Mouse (Mus musculus) embryonic facial prominence, embryonic 11.5 days (tissue): Measurements from ENCODE around the gene Zfp90. TPM values are rescaled to one million over a fixed set of nuclear protein-coding genes. Genes with fewer than 3 reads are reported as not detected.

Experiments
- ATAC-seq: fragments of 200-750 bp; cut with Nextera tagmentation; replicated peaks from 2 replicates; pipeline ENCODE4 v1.8.0; 2017; ENCODE audit warnings: low read depth; ENCODE audit not compliant: insufficient number of reproducible peaks, low FRiP score, low TSS enrichment
- DNase-seq: peaks from one replicate; pipeline ENCODE4 v3.0.0-alpha.2; 2015; ENCODE audit warnings: low spot score
- H3K27ac ChIP-seq: fragments of 300-500 bp; sonication (generic); replicated peaks from 2 replicates; pipeline ENCODE4 v1.5.1; 2014; ENCODE audit warnings: mild to moderate bottlenecking, low read depth, low read length, control low read depth
- H3K27me3 ChIP-seq: fragments of 300-500 bp; sonication (generic); 2 replicates; pipeline ENCODE4 v1.6.1; 2014; ENCODE audit warnings: mild to moderate bottlenecking, low read length, moderate library complexity, mixed read lengths; ENCODE audit not compliant: control insufficient read depth, insufficient read depth
- H3K36me3 ChIP-seq: fragments of 300-500 bp; sonication (generic); replicated peaks from 2 replicates; pipeline ENCODE4 v1.6.1; 2014; ENCODE audit warnings: low read depth, mild to moderate bottlenecking, low read length, moderate library complexity, mixed read lengths; ENCODE audit not compliant: control insufficient read depth, insufficient read depth
- H3K4me1 ChIP-seq: fragments of 300-500 bp; sonication (generic); 2 replicates; pipeline ENCODE4 v1.6.1; 2014; ENCODE audit warnings: low read length, mixed read lengths; ENCODE audit not compliant: control insufficient read depth, insufficient read depth
- H3K4me2 ChIP-seq: fragments of 300-500 bp; sonication (generic); 2 replicates; pipeline ENCODE4 v1.6.1; 2014; ENCODE audit warnings: low read depth, mild to moderate bottlenecking, control low read depth, low read length, moderate library complexity
- H3K4me3 ChIP-seq: fragments of 300-500 bp; sonication (generic); 2 replicates; pipeline ENCODE4 v1.5.1; 2014; ENCODE audit warnings: low read depth, low read length, control low read depth
- H3K9ac ChIP-seq: fragments of 300-500 bp; sonication (generic); replicated peaks from 2 replicates; pipeline ENCODE4 v1.6.1; 2014; ENCODE audit warnings: mild to moderate bottlenecking, control low read depth, low read length
- H3K9me3 ChIP-seq: fragments of 300-500 bp; sonication (generic); replicated peaks from 2 replicates; pipeline ENCODE4 v1.6.1; 2016; ENCODE audit warnings: mild to moderate bottlenecking, low read length, inconsistent platforms, mixed read lengths; ENCODE audit not compliant: control insufficient read depth
- WGBS: fragments of 180-500 bp; shearing (Covaris S2); extraction: QIAGEN DNeasy Blood & Tissue Kit; methylation state at CpG from one replicate; pipeline ENCODE4 v1.1.7; 2014; 5-methylcytosine and 5-hydroxymethylcytosine counted together
- polyA plus RNA-seq: library from polyadenylated mRNA; unstranded; fragments of >200 nt; fragmentation: Nextera tagmentation; extraction: Ambion mirVana; gene quantifications from 2 replicates; pipeline ENCODE4 v1.2.1, GENCODE M21; 2014

Zfp90 gene
- polyA plus RNA-seq, result 33.5 and 34.8 TPM in 2 replicates

DNA sequence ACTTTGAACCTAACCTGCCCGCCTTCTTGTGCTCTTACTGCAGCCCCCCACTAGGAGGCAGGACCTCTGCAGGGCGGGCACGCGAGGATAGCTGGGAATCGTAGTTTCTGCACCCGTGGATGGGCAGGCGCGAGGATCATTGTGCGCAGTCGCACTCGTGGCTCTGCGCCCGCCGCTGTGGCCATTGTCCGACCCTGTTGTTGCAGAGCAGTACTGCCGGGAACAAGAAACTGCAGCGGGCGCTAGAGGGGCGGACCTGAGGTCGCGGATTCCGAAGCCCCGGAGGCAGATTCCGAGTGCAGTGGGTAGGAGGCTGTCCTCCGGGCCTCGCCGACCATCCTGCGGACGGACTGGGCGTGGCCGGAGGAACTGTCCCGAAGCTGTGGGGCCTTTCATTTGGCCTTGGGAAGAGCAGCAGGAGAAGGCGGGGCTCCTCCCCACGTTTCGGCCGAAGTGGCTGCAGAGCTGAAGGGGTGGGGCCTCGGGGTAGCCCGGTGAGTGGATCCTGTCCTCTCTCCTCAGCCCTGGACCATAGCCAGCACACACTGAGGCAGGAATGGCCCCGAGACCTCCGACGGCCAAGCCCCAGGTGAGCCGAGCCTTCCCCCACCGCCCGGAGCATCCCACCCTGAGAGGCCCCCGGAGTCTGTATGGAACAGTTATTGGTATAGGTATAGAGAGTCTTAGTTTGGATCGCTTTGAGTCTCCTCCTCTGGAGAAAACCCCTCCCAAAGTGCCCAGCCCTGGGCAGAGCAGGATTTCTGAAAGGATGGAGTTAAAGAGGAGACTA is at the start of gene Zfp90:
Gene Zfp90 (plus strand): TSS at position 146 of the 790 bp plus-strand sequence.
- under 1% methylated on average over 46 of the region's 46 CpGs for WGBS

DNA sequence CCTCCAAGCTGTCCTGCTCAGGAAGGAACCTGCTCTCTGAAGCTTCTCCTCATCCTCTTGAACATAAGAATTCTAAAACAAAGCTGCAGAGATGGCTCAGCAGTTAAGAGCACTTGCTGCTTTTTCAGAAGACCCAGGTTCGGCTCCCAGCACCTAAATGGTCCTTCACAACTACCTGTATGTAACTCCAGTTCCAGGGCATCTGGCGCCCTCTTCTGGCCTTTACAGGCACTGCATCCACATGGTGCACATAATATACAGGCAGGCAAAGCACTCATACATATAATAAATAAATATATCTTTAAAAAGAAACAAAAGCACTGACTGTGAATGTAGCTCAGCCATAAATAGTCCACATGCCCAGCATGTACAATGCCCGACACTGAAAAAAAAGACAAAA is 46.6 kb upstream of the Zfp90 start:
- no peak overlapping the region for H3K4me3 ChIP-seq
- no peaks in the 10 kb centered on the region for H3K4me1 ChIP-seq
- H3K4me2 ChIP-seq, result no peak overlapping the region
- 61% methylated on average over 3 of the region's 3 CpGs for WGBS
- no peak overlapping the region for H3K27ac ChIP-seq
- H3K9me3 ChIP-seq, result no peaks in the 10 kb centered on the region
- no peak overlapping the region for H3K9ac ChIP-seq
- H3K36me3 ChIP-seq, result no peaks in the 10 kb centered on the region
- H3K27me3 ChIP-seq, result no peaks in the 10 kb centered on the region
- ATAC-seq (no peak), DNase-seq (no peak)

More for the DNA sequence above, at the start of gene Zfp90:
- H3K4me1 ChIP-seq, result no peaks in the 10 kb centered on the region
- DNase-seq, result peak; percentile 97
- peak within 1 kb of the TSS; percentile 80 for H3K4me3 ChIP-seq
- H3K36me3 ChIP-seq, result peaks cover 14% of the 10 kb centered on the region
- no peaks in the 10 kb centered on the region for H3K9me3 ChIP-seq
- peak within 1 kb of the TSS; percentile 95 for H3K27ac ChIP-seq
- peak within 1 kb of the TSS; percentile 33 for H3K4me2 ChIP-seq
- ATAC-seq, result peak; percentile 98
- peak within 1 kb of the TSS; percentile 92 for H3K9ac ChIP-seq
- no peaks in the 10 kb centered on the region for H3K27me3 ChIP-seq

DNA sequence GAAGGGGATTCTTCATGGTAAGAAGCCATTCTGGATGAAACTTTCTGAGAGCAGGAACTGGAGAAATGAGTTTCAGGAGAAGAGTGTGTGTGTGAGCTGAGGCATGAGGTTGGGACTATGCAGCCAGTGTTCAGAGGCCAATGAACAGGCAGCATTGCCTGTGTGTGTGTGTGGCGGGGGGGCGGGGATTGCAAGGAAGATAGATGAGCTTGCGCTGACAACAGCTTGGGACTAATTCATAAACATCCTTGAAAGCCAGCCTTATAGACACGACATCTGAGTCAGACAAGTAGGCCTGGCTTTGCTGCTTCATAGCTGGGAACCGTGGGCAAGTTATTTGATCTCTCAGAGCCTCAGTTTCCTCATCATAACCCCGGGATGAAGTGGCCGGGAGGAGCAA is 46.1 kb upstream of the Zfp90 start:
- Histone ChIP-seq H3K4me1 (no peaks in the 10 kb centered on the region), H3K9me3 (no peaks in the 10 kb centered on the region), H3K27ac (no peak overlapping the region), H3K4me3 (no peak overlapping the region), H3K4me2 (no peak overlapping the region), H3K36me3 (no peaks in the 10 kb centered on the region), H3K9ac (no peak overlapping the region), H3K27me3 (no peaks in the 10 kb centered on the region)
- 85% methylated on average over 7 of the region's 7 CpGs for WGBS
- DNase-seq, result no peak
- ATAC-seq, result no peak

DNA sequence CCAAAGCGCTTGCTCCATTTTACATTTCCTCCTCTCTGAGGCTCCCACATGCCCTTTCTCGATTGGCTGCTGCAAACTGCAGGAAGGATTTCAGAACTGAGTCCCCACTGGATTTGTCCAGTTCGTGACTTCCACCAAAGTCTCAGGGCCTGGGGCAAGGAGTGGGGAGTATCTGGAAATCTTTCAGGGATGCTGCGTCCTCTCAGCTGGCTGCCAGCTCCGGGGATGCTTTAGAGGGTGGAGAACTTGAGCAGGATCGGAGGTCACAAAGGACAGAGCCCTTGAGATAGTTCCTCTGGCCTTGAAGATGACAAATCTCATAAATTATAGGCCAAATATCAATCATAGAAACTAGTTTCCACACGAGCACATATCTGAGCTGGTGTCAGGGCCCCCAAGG is 39.2 kb upstream of the Zfp90 start:
- Histone ChIP-seq H3K9me3 (no peaks in the 10 kb centered on the region), H3K36me3 (no peaks in the 10 kb centered on the region), H3K27me3 (no peaks in the 10 kb centered on the region), H3K4me3 (no peak overlapping the region), H3K4me1 (no peaks in the 10 kb centered on the region), H3K9ac (no peak overlapping the region), H3K4me2 (no peak overlapping the region), H3K27ac (no peak overlapping the region)
- ATAC-seq (no peak), DNase-seq (no peak)
- 72% methylated on average over 7 of the region's 7 CpGs for WGBS

DNA sequence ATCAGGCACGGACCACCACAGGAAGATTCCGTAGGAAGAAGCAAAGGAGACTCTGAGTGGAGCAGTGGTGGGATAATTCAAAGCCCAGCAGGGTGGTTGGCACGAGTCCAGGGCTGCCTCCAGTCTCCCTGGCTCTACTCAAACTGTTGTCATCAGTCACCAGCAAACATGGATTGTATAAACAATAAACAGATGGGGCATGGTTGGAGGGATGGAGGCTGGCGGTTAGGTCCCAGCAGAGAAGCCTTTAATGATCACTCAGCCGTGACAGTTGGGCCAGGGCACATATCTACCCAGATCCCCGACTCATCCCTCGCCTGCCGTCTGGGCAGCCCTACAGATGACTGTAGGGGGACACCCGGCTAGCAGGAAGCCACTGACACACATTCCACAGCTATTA is 38.3 kb upstream of the Zfp90 start:
- 29% methylated on average over 9 of the region's 9 CpGs for WGBS
- H3K27ac ChIP-seq, result no peak overlapping the region
- H3K9me3 ChIP-seq, result no peaks in the 10 kb centered on the region
- H3K9ac ChIP-seq, result no peak overlapping the region
- H3K4me1 ChIP-seq, result no peaks in the 10 kb centered on the region
- no peak overlapping the region for H3K4me2 ChIP-seq
- H3K27me3 ChIP-seq, result no peaks in the 10 kb centered on the region
- ATAC-seq, result no peak
- no peak overlapping the region for H3K4me3 ChIP-seq
- no peak for DNase-seq
- H3K36me3 ChIP-seq, result no peaks in the 10 kb centered on the region

DNA sequence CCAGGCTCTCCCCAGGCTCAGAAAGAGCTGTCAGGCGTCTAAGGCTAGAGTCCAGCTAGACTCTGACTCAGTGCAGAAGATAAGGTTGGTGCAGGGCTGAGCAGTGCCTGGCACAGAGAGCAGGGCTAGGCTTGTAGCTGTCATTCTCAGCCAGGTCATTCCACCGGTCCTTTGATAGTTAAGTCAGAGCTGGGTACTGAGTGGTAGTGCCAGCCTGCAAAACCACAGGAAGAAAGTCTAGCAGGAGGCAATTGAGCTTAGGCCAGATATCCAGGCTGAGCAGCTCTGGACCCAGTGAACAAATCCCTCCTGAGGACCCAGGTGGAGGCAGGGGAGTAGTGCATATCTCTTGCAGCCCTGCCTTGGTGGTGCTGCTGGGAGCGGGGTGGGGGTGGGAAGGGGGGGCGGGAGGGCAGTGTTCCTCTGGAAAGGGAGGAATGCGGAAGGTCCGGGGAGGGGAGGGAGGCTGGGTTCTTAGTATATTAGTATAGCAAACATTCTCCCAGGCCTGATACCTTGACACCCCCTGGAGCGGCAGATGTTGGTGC is 36.6 kb upstream of the Zfp90 start:
- H3K4me1 ChIP-seq, result no peaks in the 10 kb centered on the region
- no peak for ATAC-seq
- H3K27ac ChIP-seq, result no peak overlapping the region
- no peak overlapping the region for H3K4me3 ChIP-seq
- no peak for DNase-seq
- no peaks in the 10 kb centered on the region for H3K9me3 ChIP-seq
- H3K9ac ChIP-seq, result no peak overlapping the region
- no peaks in the 10 kb centered on the region for H3K36me3 ChIP-seq
- WGBS, result 59% methylated on average over 7 of the region's 7 CpGs
- no peaks in the 10 kb centered on the region for H3K27me3 ChIP-seq
- no peak overlapping the region for H3K4me2 ChIP-seq

DNA sequence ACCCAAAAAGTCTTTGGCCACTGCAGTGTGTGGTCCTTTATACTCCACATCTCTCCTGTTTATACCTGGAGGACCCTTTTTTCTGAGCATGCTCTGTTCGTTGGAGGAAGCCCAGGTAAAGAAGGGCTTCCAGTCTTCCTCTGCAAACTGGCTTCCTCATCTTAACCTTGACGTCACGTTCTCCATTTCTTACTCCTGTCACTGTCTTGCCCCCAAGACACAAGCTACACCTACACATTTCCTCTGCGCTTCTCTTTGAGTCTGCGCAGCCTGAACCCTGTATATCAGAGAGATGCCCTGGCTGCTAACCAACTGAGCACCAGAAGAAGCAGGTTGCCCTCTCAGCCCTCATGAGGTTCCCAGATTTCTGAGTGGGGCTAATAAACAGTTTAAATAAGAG is 35.8 kb upstream of the Zfp90 start:
- ATAC-seq, result no peak
- no peak for DNase-seq
- H3K27me3 ChIP-seq, result no peaks in the 10 kb centered on the region
- H3K27ac ChIP-seq, result no peak overlapping the region
- 84% methylated on average over 5 of the region's 5 CpGs for WGBS
- no peak overlapping the region for H3K9ac ChIP-seq
- H3K4me1 ChIP-seq, result no peaks in the 10 kb centered on the region
- no peaks in the 10 kb centered on the region for H3K9me3 ChIP-seq
- no peak overlapping the region for H3K4me2 ChIP-seq
- H3K36me3 ChIP-seq, result no peaks in the 10 kb centered on the region
- H3K4me3 ChIP-seq, result no peak overlapping the region

DNA sequence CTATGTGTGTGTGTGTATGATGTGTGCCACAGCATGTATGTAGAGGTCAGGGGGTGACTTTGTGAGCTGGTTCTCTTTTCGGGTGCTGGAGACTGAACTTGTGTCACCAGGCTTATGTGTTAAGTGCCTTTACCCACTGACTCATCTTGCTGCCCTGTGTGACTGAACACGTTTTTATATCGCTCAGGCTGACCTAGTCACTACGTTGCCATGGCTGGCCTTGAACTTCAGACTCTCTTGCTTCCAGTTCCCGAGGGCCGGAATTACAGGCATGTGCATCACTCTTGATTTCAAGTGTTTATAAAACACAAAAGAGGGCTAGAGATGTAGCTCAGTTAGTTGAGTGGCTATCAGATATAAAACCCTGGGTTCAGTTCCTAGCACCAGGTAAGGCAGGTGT is 34.1 kb upstream of the Zfp90 start:
- Histone ChIP-seq H3K4me2 (no peak overlapping the region), H3K4me3 (no peak overlapping the region), H3K27me3 (no peaks in the 10 kb centered on the region), H3K36me3 (no peaks in the 10 kb centered on the region), H3K4me1 (no peaks in the 10 kb centered on the region), H3K9ac (no peak overlapping the region), H3K9me3 (no peaks in the 10 kb centered on the region), H3K27ac (no peak overlapping the region)
- WGBS, result 88% methylated on average over 6 of the region's 6 CpGs
- DNase-seq (no peak), ATAC-seq (no peak)
